Mouse (Mus musculus) megakaryocyte, adult 5-6 weeks (primary cell): ENCODE data around the gene Gm45062. TPM values are rescaled to one million over a fixed set of nuclear protein-coding genes. Genes with fewer than 3 reads are reported as not detected.

Experiments
- ATAC-seq: 2 replicates; pipeline ENCODE4 v1.8.0; 2016; ENCODE audit warnings: mild to moderate bottlenecking, inconsistent platforms; ENCODE audit not compliant: poor library complexity, severe bottlenecking
- total RNA-seq, 2 experiments: library from RNA; stranded (forward) in 1 of 2; stranded (reverse) in 1 of 2; fragments of 153-499, 151-499 nt in 1 of 2; fragments of 221-1000, 200-1000 nt in 1 of 2; gene quantifications; 2 replicates each; pipeline versions ENCODE4 v1.2.3 to v1.2.4; 2015 to 2017

Gene Gm45062
- total RNA-seq, 2 experiments from 2014 or later: 3.2 to 8.0 TPM

GRCm38 (mm10) chr6:8412845-8413598 lies 153.8 kb downstream of the Gm45062 start:
- ATAC-seq: peak; percentile 54

GRCm38 (mm10) chr6:8414020-8414419 lies 154.8 kb downstream of the Gm45062 start:
- no peak for ATAC-seq

GRCm38 (mm10) chr6:8415823-8416222 lies 156.6 kb downstream of the Gm45062 start:
- ATAC-seq: peak; percentile 89

- ATAC-seq: no peak
These were observed 157.7 kb downstream of the Gm45062 start for GRCm38 (mm10) chr6:8416802-8417569.

- ATAC-seq: no peak
These were observed 160.4 kb downstream of the Gm45062 start for GRCm38 (mm10) chr6:8419485-8420186.

- ATAC-seq: no peak
These were observed 160.9 kb downstream of the Gm45062 start for GRCm38 (mm10) chr6:8420187-8420503.

GRCm38 (mm10) chr6:8421421-8421820 lies 162.2 kb downstream of the Gm45062 start:
- no peak for ATAC-seq

- no peak for ATAC-seq
These were observed 162.8 kb downstream of the Gm45062 start for GRCm38 (mm10) chr6:8421959-8422581.

GRCm38 (mm10) chr6:8423142-8423541 lies 163.9 kb downstream of the Gm45062 start:
- ATAC-seq: no peak

- ATAC-seq: peak; percentile 60
These were observed 168.4 kb downstream of the Gm45062 start for GRCm38 (mm10) chr6:8427692-8428091.

GRCm38 (mm10) chr6:8430610-8431234 lies 171.5 kb downstream of the Gm45062 start:
- ATAC-seq: no peak

GRCm38 (mm10) chr6:8433179-8433578 lies 173.9 kb downstream of the Gm45062 start:
- no peak for ATAC-seq

GRCm38 (mm10) chr6:8437937-8438336 lies 178.7 kb downstream of the Gm45062 start:
- ATAC-seq: no peak

GRCm38 (mm10) chr6:8441814-8442213 lies 182.6 kb downstream of the Gm45062 start:
- ATAC-seq: peak; percentile 88

- no peak for ATAC-seq
These were observed 187.5 kb downstream of the Gm45062 start for GRCm38 (mm10) chr6:8446786-8447185.

- no peak for ATAC-seq
These were observed 196.3 kb downstream of the Gm45062 start for GRCm38 (mm10) chr6:8455599-8455998.

GRCm38 (mm10) chr6:8458596-8458995 lies 199.3 kb downstream of the Gm45062 start:
- ATAC-seq: no peak

GRCm38 (mm10) chr6:8462447-8462846 lies 203.2 kb downstream of the Gm45062 start:
- no peak for ATAC-seq

- ATAC-seq: no peak
These were observed 206.1 kb downstream of the Gm45062 start for GRCm38 (mm10) chr6:8465388-8465787.

GRCm38 (mm10) chr6:8465985-8466384 lies 206.7 kb downstream of the Gm45062 start:
- no peak for ATAC-seq
